Mouse (Mus musculus): ENCODE data around the gene E2f6.

- TF ChIP-seq CTCF (IDR thresholded peaks at IDR 0.05; ENCODE audit: low read depth, low read length), result no peak
- no peak for TF ChIP-seq POLR2A (IDR thresholded peaks at IDR 0.05; ENCODE audit: extremely low read depth, insufficient read depth, low read length)
These were observed 53.7 kb downstream of the E2f6 start for GRCm38 (mm10) chr12:16864477-16864876.
